Mouse (Mus musculus) cerebellum, adult 11 months (tissue): ENCODE results near the gene Neu2.
A peak's percentile ranks its signal among the peaks of the same experiment; 100 is the strongest.
"Not testable (repeated sequence)": the region's sequence is repeated elsewhere in the genome, so short reads cannot be mapped to it uniquely, and the experiment has no call there.

Source experiments
- DNase-seq: peaks from one replicate; pipeline ENCODE4 v3.0.0; 2022

Neu2 gene

GRCm38 (mm10) chr1:87509561-87510165 lies at the start of gene Neu2:
Gene Neu2 (plus strand): TSS chr1:87509889.
- DNase-seq, result peak; percentile 9

- DNase-seq, result no peak
Measured at GRCm38 (mm10) chr1:87467469-87467868, 42.2 kb upstream of the Neu2 start.

GRCm38 (mm10) chr1:87468321-87468720 lies 41.4 kb upstream of the Neu2 start:
- no peak for DNase-seq

- not testable (repeated sequence) for DNase-seq
Measured at GRCm38 (mm10) chr1:87469971-87470370, 39.7 kb upstream of the Neu2 start, which contains the start of gene Snorc. Gene Snorc (plus strand): TSS chr1:87470271.

GRCm38 (mm10) chr1:87471914-87472313 lies 37.8 kb upstream of the Neu2 start:
- DNase-seq, result no peak

- no peak for DNase-seq
Measured at GRCm38 (mm10) chr1:87472576-87472975, 37.1 kb upstream of the Neu2 start.

- no peak for DNase-seq
Measured at GRCm38 (mm10) chr1:87475076-87475895, 34.4 kb upstream of the Neu2 start.

GRCm38 (mm10) chr1:87482546-87482945 lies 27.1 kb upstream of the Neu2 start:
- no peak for DNase-seq

- peak; percentile 86 for DNase-seq
Measured at GRCm38 (mm10) chr1:87486386-87486785, 23.3 kb upstream of the Neu2 start.

GRCm38 (mm10) chr1:87492285-87492684 lies 17.4 kb upstream of the Neu2 start:
- no peak for DNase-seq

GRCm38 (mm10) chr1:87493542-87493941 lies 16.1 kb upstream of the Neu2 start:
- DNase-seq, result no peak

- no peak for DNase-seq
Measured at GRCm38 (mm10) chr1:87505524-87505923, 4.2 kb upstream of the Neu2 start.

- no peak for DNase-seq
Measured at GRCm38 (mm10) chr1:87507857-87508256, 1.8 kb upstream of the Neu2 start.

GRCm38 (mm10) chr1:87508591-87509560 lies 813 bp upstream of the Neu2 start:
- no peak for DNase-seq

- DNase-seq, result peak; percentile 27
Measured at GRCm38 (mm10) chr1:87510166-87510691, 540 bp downstream of the Neu2 start.

- DNase-seq, result no peak
Measured at GRCm38 (mm10) chr1:87510845-87511244, 1.2 kb downstream of the Neu2 start.

- no peak for DNase-seq
Measured at GRCm38 (mm10) chr1:87520467-87520866, 10.8 kb downstream of the Neu2 start.

- no peak for DNase-seq
Measured at GRCm38 (mm10) chr1:87521523-87521922, 11.8 kb downstream of the Neu2 start.

GRCm38 (mm10) chr1:87525041-87525440 lies 15.4 kb downstream of the Neu2 start:
- DNase-seq, result no peak

GRCm38 (mm10) chr1:87527191-87527590 lies 17.5 kb downstream of the Neu2 start:
- peak; percentile 18 for DNase-seq

GRCm38 (mm10) chr1:87532346-87532745 lies 22.7 kb downstream of the Neu2 start:
- DNase-seq, result no peak

- no peak for DNase-seq
Measured at GRCm38 (mm10) chr1:87534118-87534517, 24.4 kb downstream of the Neu2 start.

- no peak for DNase-seq
Measured at GRCm38 (mm10) chr1:87537008-87537407, 27.3 kb downstream of the Neu2 start.
